Mouse (Mus musculus) olfactory bulb, adult 2 months (tissue): ENCODE measurements around the gene Pgd. TPM values are rescaled to one million over a fixed set of nuclear protein-coding genes. Genes with fewer than 3 reads are reported as not detected.
"Not testable (repeated sequence)": the region's sequence is repeated elsewhere in the genome, so short reads cannot be mapped to it uniquely, and the experiment has no call there.

Source experiments
- H3K27ac ChIP-seq: fragments of 200-500 bp; 2 replicates; pipeline ENCODE4 v1.5.1; 2012; ENCODE audit warnings: low read depth, low read length; ENCODE audit not compliant: insufficient read depth
- H3K4me1 ChIP-seq: fragments of 200-500 bp; 2 replicates; pipeline ENCODE4 v1.6.1; 2012; ENCODE audit warnings: low read length; ENCODE audit not compliant: control insufficient read depth, insufficient read depth
- H3K4me3 ChIP-seq: fragments of 200-500 bp; 2 replicates; pipeline ENCODE4 v1.5.1; 2012; ENCODE audit warnings: mild to moderate bottlenecking, low read depth, low read length, moderate library complexity; ENCODE audit not compliant: insufficient read depth
- CTCF ChIP-seq: fragments of 200-500 bp; IDR thresholded peaks from 2 replicates; pipeline ENCODE4 v1.5.1; 2012; ENCODE audit warnings: low read depth, mild to moderate bottlenecking, low read length, moderate library complexity; ENCODE audit not compliant: insufficient read depth
- POLR2A ChIP-seq: fragments of 200-500 bp; IDR thresholded peaks from 2 replicates; pipeline ENCODE4 v1.6.1; 2012; ENCODE audit warnings: mild to moderate bottlenecking, low read depth, low read length, moderate library complexity; ENCODE audit not compliant: insufficient read depth
- WGBS: fragments of 180-500 bp; shearing (Covaris S2); methylation state at CpG from one replicate; pipeline ENCODE4 v1.1.7; 2018; 5-methylcytosine and 5-hydroxymethylcytosine counted together
- polyA plus RNA-seq: library from polyadenylated mRNA; stranded (reverse); fragments of >200 nt; gene quantifications from 2 replicates; pipeline ENCODE4 v1.2.4, GENCODE M21; 2012; ENCODE audit warnings: low replicate concordance; ENCODE audit not compliant: missing spikeins, insufficient read depth, insufficient read length

Pgd gene
- polyA plus RNA-seq: 246 TPM in 1 of 2 replicates, not detected in the other

GRCm38 (mm10) chr4:149166215-149166946 is at the start of gene Pgd:
Gene Pgd, minus strand, starts transcription at chr4:149166771.
- H3K27ac ChIP-seq: no peak within 1 kb of the TSS
- H3K4me3 ChIP-seq: peak within 1 kb of the TSS; percentile 70
- H3K4me1 ChIP-seq: no peaks in the 10 kb centered on the region
- TF ChIP-seq POLR2A (peak; percentile 75; the same call in 1 of the 2 replicates), CTCF (no peak)
- under 1% methylated on average over 59 of the region's 59 CpGs for WGBS

GRCm38 (mm10) chr4:149215982-149216381 is 49.4 kb upstream of the Pgd start:
- TF ChIP-seq CTCF: no peak
- TF ChIP-seq POLR2A: no peak
- Histone ChIP-seq H3K4me1 (peaks cover 6% of the 10 kb centered on the region), H3K4me3 (no peak overlapping the region), H3K27ac (no peak overlapping the region)
- WGBS: 93% methylated on average over 9 of the region's 9 CpGs

DNA sequence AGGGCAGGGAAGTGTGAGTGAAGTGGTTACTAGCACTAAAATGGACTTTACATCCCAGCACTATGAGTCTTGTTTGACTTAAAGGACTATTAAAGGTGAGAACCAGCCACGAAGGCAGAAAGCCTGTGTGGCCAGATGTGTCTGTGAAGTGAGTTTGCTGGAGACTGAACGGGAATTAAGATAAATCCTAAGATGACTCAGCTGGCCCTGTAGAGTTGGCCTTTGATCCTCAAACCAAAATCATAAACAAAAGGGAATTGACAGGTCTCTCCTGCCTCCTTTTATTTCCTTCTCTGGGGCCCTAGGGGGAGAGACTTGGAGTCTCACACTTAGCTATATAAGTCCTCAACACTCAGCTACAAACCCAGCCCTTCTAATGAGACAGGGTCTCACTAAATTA is 48.8 kb upstream of the Pgd start:
- 74% methylated on average over 2 of the region's 2 CpGs for WGBS
- no peak for TF ChIP-seq CTCF
- no peak for TF ChIP-seq POLR2A
- H3K27ac ChIP-seq: no peak overlapping the region
- H3K4me3 ChIP-seq: no peak overlapping the region
- H3K4me1 ChIP-seq: peaks cover 3% of the 10 kb centered on the region

DNA sequence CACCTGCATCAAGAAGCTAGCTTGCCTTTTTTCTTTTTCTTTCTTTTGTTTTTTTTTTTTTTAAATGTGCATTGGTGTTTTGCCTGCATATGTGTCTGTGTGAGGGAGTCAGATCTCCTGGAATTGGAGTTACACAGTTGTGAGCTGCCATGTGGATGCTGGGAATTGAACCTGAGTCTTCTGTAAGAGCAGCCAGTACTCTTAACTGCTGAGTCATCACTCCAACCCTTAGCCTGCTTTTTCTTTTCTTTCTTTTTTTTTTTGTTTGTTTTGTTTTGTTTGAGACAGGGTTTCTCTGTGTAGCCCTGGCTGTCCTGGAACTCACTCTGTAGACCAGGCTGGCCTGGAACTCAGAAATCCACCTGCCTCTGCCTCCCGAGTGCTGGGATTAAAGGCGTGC is 47.9 kb upstream of the Pgd start:
- H3K4me3 ChIP-seq, H3K27ac ChIP-seq, H3K4me1 ChIP-seq: not testable (repeated sequence)
- 94% methylated on average over 2 of the region's 2 CpGs for WGBS

DNA sequence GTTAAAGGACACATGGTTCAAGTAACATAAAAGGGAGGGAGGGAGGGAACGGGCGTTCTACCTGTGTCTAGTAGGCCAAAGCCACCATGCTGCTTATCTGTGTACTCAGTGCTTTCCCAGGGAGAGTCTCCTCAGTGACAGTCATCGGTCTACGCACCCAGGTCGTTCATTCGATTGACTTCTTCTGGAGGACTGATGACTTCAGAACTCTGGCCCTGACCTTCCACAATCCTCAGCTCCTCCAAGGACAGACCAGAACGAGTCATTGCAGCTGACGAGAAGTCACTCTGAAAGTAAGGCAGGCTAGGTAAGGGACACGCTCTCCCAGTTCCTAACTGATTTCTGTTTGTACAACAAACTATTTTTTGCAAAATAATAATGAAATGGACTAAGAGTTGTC is 46.9 kb upstream of the Pgd start:
- TF ChIP-seq CTCF (no peak), POLR2A (no peak)
- H3K4me3 ChIP-seq: no peak overlapping the region
- WGBS: 96% methylated on average over 9 of the region's 9 CpGs
- no peak overlapping the region for H3K27ac ChIP-seq
- 0 out of 2 replicates have a peak, but pooled peaks cover 2% of the 10 kb centered on the region for H3K4me1 ChIP-seq

DNA sequence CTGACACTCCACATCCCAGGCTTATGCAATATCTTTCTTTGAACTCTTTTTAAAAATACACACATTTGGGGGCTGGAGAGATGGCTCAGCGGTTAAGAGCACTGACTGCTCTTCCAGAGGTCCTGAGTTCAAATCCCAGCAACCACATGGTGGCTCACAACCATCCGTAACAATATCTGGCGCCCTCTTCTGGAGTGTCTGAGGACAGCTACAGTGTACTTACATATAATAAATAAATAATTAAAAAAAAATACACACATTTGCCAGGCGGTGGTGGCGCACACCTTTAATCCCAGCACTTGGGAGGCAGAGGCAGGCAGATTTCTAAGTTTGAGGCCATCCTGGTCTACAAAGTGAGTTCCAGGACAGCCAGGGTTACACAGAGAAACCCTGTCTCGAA is 44.9 kb upstream of the Pgd start:
- H3K4me3 ChIP-seq: not testable (repeated sequence)
- 97% methylated on average over 6 of the region's 6 CpGs for WGBS

DNA sequence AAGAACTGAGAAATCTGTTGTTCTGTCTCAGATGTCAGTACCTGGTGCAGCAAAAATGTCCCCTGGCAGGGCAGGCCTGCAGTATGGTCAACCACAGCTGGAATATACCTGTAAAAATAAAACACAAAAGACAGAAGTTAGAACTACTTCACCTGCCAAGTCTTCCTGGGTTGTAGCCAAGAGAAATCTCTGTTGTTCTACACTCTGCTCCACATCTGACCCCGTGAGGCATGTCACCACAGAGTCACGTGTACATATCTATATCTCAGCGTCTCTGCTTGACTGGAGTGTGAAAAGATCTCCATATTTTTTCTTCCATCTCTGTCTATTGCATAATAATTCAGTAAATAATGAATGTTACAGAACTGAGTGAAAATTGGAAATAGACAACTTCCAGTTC is 35.9 kb upstream of the Pgd start:
- TF ChIP-seq CTCF: no peak
- no peak for TF ChIP-seq POLR2A
- H3K27ac ChIP-seq: no peak overlapping the region
- 87% methylated on average over 3 of the region's 3 CpGs for WGBS
- H3K4me3 ChIP-seq: no peak overlapping the region
- H3K4me1 ChIP-seq: no peaks in the 10 kb centered on the region

More for the DNA sequence above, 44.9 kb upstream of the Pgd start:
- not testable (repeated sequence) for H3K27ac ChIP-seq, H3K4me1 ChIP-seq

DNA sequence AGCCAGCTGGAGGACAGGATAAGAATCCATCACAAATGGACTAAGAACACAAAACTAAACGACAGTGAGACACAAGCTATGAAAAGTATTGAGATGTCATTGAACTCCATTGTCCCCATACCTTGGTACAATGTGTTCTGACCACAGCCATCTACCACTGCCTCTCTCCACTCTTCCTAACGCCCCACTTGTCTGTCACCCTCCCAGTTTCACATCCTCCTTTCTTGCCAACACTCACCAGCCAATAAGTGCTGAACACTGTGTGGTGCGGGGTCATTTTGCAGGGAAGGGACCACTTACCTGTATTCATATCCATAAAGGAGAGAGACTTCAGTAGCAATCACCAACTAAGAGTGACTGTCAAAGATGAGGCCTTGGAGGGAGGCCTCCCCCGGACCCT is 34.5 kb upstream of the Pgd start:
- 90% methylated on average over 4 of the region's 4 CpGs for WGBS
- TF ChIP-seq CTCF (no peak), POLR2A (no peak)
- no peak overlapping the region for H3K4me3 ChIP-seq
- no peaks in the 10 kb centered on the region for H3K4me1 ChIP-seq
- no peak overlapping the region for H3K27ac ChIP-seq

GRCm38 (mm10) chr4:149197180-149197579 is 30.6 kb upstream of the Pgd start:
- 61% methylated on average over 1 of the region's 1 CpGs for WGBS
- no peak for TF ChIP-seq CTCF
- no peak for TF ChIP-seq POLR2A
- Histone ChIP-seq H3K4me1 (no peaks in the 10 kb centered on the region), H3K4me3 (no peak overlapping the region), H3K27ac (no peak overlapping the region)

- 98% methylated on average over 7 of the region's 7 CpGs for WGBS
- no peak overlapping the region for H3K27ac ChIP-seq
- H3K4me3 ChIP-seq: no peak overlapping the region
- H3K4me1 ChIP-seq: no peaks in the 10 kb centered on the region
- TF ChIP-seq CTCF (no peak), POLR2A (no peak)
Measured at GRCm38 (mm10) chr4:149191103-149191502, 24.5 kb upstream of the Pgd start.
